Mouse (Mus musculus) lung, adult 2 months (tissue): ENCODE results near the gene Dpp9.

Source experiments
- CTCF ChIP-seq: fragments of 200-500 bp; IDR thresholded peaks from 2 replicates; pipeline ENCODE4 v1.5.1; 2011; ENCODE audit warnings: mild to moderate bottlenecking, low read length, control low read depth; ENCODE audit not compliant: insufficient read depth
- POLR2A ChIP-seq: fragments of 200-500 bp; IDR thresholded peaks from 2 replicates; pipeline ENCODE4 v1.6.1; 2011; ENCODE audit warnings: low read depth, mild to moderate bottlenecking, control low read depth, low read length, borderline replicate concordance; ENCODE audit errors: extremely low read depth

- TF ChIP-seq CTCF (no peak), POLR2A (no peak)
Measured at GRCm38 (mm10) chr17:56139355-56139754, 79.3 kb downstream of the Dpp9 start.
